Mouse (Mus musculus): ENCODE measurements around the gene Acsl3.

- no peak for TF ChIP-seq ZNF384 (IDR thresholded peaks at IDR 0.05; ENCODE audit: low read depth, low read length)
- TF ChIP-seq CHD2 (IDR thresholded peaks at IDR 0.05; ENCODE audit: low read depth, low read length), result no peak
- TF ChIP-seq MAFK (IDR thresholded peaks at IDR 0.05; ENCODE audit: insufficient read depth, low read depth, low read length), result no peak
- TF ChIP-seq ZC3H11A (IDR thresholded peaks at IDR 0.05; ENCODE audit: borderline replicate concordance, low read depth, low read length), result no peak
- no peak for TF ChIP-seq HCFC1 (IDR thresholded peaks at IDR 0.05; ENCODE audit: borderline replicate concordance, insufficient read depth, low read length)
These were observed 33.3 kb upstream of the Acsl3 start for GRCm38 (mm10) chr1:78624352-78624751.
